Mouse (Mus musculus): ENCODE measurements around the gene Rgcc.
A peak's percentile ranks its signal among the peaks of the same experiment; 100 is the strongest.

Gene Rgcc

DNA sequence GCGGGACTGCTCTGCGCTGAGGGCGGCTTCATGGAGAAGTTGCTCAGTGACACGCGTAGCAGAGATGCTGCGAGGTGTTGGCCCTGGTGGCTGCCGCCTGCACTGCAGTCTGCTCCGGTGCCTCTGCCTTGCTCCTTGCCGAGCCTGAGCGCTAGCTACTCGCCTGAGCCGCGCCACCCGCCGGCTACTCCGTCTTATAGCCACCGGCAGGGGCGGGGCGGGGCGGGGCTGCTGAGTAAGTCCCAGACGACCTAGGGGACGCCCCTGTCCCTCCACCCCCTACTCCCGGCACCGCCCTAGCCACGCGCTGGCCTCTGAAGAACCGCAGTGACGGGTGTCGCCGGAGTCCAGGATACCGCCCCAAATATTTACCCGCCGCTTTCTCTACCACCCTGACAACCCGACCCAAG, at the start of gene Rgcc:
Gene Rgcc (minus strand): TSS at position 180 of the 410 bp plus-strand sequence.
- peak; percentile 99 for DNase-seq (ENCODE audit: low spot score in 2 of 2)

DNA sequence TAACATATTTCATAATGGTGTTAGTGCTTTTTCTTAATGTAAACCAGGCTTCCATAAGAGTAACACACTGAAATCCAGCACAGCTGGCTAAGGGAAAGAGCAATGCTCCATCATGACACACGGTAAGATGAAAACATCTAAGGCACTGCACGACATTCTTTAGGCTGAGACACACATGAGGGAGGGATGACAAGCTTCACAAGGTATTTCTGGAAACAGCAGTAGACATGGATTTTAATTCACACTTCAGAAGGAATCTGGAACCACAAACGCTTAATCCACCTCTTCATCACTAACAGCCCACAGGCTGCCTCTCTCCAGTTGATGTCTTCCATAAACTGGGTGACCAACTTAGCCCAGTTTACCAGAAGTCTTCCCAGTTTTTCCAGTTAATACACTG, 44.9 kb upstream of the Rgcc start:
- DNase-seq (ENCODE audit: low spot score in 2 of 2): no peak

DNA sequence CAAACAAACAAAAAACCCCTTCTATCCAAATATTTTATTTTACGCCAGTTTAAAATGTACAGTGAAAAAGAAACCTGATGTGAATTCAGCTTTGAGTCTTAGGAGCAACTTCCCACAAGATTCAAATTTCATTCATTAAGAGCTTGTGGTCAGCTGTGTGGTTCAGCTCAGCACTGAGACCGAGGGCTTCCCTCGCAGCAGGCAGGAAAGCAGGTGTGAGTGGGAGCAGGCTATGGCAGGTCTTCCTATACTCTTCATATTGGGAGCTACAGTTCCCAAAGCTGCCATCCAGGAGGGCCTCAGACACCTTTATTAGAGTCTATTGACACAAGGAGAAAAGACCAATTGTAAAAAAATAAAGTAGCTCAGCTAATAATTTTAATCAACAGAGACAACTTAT, 34.2 kb upstream of the Rgcc start:
- no peak for DNase-seq (ENCODE audit: low spot score in 2 of 2)

DNA sequence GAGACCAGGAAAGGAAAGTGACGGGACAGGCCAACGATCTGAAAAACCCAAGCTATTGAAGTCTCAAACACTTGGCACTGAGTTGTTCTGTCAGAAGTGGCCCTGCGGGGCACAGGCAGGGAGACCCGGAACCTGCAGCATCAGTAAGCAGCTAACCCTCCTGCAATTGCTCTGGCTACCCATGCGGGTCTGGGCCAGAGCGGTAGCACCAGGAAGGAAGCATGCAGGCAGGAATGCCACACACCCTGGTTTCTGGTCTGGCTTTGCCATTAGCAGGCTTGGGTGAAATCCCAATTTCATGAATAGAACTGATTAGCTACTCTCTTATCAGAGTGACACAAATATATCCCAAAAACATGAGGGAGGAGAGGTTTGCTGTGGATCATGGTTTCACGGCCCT, 30.5 kb upstream of the Rgcc start:
- no peak for DNase-seq (ENCODE audit: low spot score in 2 of 2)

DNA sequence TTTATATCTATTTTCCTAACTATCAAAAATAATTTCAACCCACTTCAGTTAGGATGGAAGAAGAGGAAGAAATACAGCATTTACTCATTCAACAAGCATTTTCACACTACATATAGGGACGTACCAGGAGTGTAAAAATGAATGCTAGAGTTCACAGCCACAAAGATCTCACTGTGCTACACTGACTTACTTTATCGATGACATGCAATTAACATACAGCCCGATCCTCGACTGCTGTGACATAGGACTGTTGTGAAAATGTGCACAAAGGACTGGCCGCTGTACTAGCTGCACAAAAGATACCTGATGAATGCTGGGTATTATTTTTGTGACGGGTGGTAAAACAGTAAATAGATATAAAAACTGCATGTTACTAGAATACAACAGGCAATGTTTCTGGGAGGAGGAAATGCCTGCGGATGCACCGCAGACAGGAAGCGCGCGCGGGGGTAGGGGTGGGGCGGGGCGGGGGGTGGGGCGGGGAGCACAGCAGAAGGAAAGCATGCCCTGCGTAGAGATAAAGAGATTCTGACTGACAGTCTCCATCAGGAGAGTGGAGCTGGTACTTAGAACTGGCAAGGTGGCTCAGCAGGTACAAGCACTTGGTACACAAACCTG, 29.6 kb upstream of the Rgcc start:
- DNase-seq (ENCODE audit: low spot score in 2 of 2): no peak

DNA sequence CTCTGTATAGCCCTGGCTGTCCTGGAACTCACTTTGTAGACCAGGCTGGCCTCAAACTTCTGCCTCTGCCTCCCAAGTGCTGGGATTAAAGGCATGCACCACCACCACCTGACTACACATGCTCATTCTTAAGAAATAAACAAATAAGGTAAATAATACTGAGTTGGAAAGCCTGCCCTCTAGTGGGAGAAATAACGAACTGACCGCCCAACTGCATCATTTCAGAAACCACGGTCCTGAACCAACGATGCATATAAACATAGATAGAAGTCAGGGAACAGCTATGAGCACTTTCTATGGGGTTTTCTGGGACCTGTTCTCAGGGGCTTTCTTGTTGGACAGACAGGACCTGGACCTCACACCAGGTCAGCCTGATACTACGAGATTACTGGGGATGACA, 25.6 kb upstream of the Rgcc start:
- peak in 1 of 2 experiments; percentile 21 for DNase-seq (ENCODE audit: low spot score in 2 of 2)

DNA sequence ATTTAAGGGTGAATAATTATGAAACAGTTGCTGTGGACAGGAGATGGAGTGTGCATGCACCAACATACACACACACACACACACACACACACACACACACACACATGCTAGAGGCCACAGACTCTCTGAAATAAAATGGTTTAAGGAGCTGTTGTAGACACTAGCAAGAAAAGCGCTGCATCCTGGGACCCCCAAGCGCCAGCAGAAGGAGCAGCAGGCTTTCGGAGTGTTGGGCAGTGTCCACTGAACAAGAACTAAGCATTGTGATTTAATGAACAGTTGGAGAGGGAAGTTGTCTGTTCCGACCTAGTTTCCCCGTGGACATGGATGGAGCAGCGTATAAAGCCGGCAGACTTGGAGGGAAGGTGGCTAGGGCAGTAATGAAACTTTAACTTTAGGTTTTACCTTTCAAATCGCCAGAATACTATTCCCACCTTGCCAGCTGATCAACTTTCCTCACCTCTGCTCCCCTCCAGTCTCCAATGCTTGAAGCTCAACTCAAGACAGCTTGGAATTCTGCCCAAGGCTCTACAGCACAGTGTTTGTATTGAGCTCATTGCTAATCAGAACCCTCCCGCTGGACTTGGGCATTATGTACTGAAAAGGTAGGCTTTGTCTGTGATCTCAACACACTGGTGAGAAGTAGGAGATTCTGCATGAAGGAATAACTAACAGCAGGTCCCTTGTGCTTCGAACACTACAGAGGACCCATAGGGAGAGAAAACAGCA, 22.8 kb upstream of the Rgcc start:
- DNase-seq (ENCODE audit: low spot score in 2 of 2): no peak

DNA sequence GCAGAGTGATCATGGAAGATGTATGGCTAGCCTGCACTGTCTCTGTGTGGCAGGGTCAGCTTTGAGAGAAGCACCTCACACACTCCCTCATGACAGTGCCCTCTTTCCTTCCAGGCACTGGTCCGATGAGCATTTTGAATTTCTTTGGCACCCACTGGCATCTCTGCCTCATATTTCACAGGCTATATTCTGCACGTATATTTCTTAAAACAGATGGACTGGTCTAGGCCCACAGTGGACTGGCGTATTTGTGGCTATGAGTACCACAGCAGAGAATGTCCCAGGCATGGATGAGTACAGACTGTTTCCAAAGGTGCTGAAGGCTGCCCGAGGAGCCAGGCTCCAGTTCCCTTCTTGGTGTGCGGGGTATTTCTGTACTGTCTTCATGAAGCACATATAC, 20.4 kb upstream of the Rgcc start:
- DNase-seq (ENCODE audit: low spot score in 2 of 2): no peak

DNA sequence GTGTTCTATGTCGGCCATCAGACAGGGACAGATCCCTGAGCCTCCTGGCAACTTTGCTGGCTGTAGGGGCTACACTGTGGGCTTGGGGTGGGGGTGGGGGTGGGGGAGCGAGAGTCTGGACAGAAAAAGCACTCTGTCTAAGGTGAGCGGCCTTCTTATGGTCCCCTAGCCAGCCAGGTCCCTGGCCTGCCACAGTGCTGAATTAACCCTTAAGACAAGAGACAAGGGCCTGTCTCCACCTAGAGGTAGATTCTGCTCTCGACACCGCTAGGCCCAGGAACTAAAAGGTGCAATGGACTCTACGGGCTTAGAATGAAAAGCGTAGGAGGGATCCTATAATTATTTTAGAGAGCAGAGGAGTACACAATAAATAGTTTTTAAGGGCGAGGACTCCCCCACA, 19.7 kb upstream of the Rgcc start:
- DNase-seq (ENCODE audit: low spot score in 2 of 2): no peak

DNA sequence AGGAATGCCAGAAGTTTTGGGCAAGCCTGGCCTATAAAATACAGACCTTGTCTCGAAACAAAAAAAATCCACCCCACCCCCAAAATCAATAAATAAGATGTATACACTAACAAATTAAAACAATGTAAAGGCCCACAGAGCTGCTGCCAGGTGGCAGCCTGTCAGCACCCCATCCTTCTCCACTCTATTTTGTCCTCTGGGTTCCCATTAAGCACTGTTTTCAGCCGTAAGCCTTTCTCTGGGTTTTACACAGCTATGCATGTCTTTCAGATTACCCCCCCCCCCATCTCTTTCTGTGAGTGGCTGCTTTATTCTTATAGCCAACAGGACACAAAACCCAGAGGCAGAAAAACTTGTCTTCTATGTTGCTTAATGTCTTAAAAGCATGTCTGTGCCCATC, 16.2 kb upstream of the Rgcc start:
- no peak for DNase-seq (ENCODE audit: low spot score in 2 of 2)

DNA sequence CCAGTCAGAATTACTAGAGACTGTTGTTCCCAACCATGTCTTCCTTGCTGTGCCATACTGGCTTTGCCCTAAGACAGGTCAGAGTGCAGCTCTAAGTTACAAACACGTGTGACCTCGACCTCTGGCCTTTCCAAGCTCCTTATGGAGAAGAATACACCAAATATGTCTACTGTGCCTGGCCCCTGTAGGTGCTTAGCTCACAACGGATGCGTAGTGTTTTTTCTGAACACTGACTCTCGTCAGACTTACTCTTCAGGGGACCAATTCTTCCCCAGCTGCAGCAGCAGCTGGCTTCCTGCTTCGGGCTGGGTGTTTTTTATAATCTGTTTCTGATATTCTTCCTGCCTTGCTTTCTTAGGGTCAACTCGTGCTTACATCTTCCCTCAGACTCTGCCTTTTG, 14.4 kb upstream of the Rgcc start:
- no peak for DNase-seq (ENCODE audit: low spot score in 2 of 2)

DNA sequence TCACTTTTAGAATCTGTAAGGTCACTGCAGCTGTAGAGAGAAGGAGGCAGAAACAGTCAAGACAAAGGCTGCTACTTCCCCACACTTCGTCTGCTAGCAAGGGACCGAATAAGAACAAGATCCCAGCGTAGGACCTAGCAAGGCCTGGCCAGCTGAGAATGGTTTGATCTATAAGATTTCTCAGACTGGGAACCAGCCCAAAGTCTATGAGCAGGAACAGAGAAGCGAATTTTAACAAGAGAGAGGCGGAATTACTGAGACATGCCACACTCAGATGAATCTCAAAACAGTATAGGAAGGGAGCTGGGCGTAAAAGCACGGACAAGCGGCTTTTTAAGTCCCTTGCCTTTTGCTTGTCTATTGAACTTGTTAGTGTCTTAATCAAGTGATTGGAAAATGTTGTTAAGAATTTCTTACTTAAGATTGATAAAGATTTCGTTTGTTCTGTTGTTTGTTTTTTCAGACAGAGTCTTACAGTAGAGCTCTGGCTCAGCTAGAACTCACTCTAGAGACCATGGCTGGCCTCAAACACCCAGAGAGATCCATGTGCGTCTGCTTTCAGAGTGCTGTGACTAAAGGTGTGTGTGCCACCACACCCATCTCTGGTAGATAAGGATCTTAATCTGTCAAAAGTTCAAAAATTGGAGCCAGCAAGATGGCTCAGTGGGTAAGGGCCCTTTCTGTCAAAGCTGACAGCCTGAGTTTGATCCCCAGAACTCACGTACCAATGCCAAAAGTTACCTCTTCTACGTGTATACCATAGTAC, 13.0 kb upstream of the Rgcc start:
- DNase-seq (ENCODE audit: low spot score in 2 of 2): no peak

DNA sequence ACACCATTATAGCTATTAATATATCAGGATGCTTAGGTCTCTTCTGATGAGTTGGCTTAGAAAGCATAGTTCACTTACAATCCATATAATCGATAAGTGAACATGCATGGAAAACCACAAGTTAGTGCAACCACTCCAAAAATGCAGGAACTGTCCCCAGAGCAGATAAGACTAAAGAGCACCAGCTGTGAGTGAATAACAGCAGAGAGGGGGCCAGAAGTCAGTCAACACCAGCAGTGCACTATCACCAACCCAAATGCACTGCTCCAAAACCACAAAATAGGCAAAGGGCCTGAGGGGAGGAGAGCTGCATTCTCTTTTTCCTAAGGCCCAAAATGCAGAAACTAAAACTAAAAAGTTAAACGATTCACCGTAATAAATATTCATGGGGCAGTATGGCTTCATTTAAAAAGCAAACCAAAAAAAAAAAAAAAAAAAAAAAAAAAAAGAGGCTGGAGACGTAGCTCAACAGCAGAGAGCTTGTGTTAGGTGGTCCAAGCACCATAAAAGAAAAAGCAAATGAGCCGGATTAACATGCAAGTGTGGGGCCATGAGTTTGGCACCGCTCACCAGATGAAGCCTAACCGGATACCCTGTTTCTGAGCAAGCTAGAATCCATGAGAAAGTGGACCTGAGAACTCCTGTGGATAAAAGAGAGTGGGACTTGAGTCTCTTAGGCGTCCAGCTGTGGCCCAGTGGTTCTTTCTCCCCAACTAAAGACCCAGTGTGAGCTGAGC, 12.2 kb upstream of the Rgcc start:
- no peak for DNase-seq (ENCODE audit: low spot score in 2 of 2)

DNA sequence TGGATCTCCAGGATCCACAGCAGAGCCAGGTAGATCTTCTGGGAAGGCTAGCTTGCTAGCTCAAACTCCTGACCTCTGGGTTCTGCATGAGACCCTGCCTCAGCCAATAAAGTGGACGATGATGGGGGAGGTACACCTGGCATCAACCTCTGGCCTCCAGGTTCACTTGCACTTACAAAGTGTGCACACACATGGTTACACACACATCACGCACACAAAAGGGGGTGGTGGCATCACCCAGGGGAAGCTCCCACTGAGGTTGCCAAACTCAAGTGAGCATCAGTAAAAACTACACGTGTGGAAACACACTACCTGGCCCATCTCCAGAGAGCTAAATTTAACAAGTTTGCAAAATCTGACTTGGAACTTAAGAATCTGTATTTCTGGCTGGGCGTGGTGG, 11.3 kb upstream of the Rgcc start:
- no peak for DNase-seq (ENCODE audit: low spot score in 2 of 2)

DNA sequence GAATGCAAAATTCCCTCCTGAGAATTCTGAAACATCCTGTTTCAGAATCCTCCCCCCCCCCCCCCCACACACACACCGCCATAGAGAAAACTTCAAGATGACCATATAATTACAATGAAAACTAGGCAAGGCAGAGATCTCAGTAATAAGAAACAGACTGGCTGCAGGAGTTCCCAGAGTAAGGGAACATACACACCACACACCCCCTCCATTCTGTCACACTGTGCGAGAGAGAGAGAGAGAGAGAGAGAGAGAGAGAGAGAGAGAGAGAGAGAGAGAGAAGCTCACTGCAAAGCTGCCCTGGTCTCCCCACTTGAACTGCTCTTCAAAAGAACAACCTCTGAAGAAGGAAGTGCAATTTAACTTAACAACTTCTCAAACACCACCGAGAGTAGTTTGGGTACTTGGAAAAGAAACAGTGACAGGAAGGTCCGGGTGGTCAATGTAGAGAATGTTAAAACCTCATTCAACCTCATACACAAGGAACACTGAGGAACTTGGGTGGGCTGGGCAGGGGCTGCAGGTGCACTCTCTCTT, 10.5 kb upstream of the Rgcc start:
- DNase-seq (ENCODE audit: low spot score in 2 of 2): no peak

DNA sequence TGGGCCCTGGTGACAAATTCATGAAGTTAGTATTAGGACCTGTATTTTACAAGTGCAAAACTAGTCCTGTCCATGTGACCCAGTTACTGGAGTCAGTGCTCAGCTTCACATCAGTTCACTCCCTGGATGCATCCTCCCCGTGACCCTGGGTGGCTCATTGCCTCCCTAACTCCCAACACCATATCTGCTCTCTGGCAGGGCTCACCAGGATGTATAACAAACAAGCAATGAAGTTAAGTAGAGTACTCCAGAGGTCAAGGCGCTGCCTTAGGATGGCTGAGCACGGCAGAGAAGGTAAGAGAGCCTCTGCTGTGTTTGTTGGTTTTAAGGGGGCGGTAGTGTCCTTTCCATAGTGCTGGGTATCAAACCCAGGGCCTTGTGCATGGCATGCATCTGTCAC, 7.7 kb upstream of the Rgcc start:
- DNase-seq (ENCODE audit: low spot score in 2 of 2): no peak

DNA sequence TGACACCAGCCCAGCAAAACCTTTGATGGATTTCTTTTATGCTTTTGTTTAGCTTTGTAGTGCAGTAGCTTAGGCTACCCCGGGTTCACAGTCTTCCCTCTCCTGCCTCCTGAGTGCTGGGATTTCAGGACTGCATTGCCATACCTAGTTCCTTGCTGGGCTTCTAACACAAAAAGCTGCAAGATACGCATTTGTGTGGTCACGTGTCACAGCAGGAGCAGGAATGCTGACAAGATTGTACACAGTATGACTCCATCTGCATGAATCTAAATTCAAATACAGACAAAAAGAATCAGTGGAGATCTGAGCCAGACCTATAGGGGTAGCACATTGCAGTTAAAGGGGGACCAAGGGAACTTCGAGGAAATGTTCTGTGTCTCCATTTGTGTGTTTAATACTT, 6.9 kb upstream of the Rgcc start:
- DNase-seq (ENCODE audit: low spot score in 2 of 2): no peak

DNA sequence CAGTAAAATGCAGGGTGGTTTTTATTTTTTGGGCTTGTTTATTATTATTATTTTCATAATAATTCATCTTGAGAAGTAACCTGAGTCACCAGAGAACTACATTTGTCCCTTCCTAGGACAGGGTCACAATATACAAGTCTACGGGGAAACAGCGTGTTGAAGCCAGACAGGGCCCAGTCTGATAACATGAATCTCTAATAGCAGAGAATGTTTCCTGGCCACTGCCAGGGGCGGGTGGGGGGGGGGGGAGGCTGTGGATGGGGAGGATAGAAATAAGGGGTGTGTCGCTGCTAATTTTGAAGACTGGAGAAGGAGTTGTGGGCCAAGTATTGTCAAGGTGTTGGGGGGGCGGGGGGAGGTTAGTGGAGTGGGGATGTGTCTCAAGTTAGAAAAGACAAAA, 6.5 kb upstream of the Rgcc start:
- no peak for DNase-seq (ENCODE audit: low spot score in 2 of 2)

DNA sequence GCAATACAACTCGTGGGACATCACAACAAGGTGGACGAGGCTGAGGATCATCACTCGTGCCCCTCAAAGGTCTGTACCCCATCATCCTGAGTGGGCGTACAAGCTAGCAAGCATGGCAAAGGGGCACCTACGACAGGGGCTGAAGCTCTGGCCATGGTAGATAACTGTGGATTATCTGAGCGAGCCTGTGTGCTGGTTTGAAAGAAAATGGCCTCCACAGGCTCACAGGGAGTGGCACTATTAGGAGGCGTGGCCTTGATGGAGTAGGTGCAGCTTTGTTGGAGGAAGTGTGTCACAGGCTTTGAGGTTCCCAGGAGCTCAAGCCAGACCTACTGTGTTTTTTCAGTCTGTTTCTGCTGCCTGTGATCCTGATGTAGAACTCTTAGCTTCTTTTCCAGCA, 5.7 kb upstream of the Rgcc start:
- no peak for DNase-seq (ENCODE audit: low spot score in 2 of 2)

DNA sequence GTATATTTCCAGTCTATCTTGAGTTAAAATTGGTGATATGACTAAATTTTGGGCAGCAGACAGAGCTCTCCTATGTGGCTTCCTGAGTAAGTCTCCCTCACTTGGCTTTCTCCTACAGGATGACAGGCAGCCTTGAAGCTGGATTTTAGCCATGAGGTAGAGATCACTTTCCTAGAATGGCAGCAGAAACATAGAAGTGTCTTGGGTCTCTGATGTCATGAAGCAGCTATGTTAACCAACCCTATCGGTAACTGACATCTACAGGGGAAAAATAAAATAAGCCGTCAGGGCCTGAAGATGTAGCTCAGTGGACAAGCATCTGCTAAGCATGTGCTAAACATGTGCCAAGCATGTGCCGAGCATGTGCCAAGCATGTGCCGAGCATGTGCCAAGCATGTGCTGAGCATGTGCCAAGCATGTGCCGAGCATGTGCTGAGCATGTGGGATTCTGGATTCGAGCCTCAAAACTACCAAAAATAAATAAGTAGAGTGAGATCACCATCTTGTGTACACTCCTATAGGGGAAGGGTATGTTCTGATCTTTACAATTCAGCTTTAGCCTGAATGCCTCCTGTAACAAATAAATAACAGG, 3.5 kb upstream of the Rgcc start:
- no peak for DNase-seq (ENCODE audit: low spot score in 2 of 2)

DNA sequence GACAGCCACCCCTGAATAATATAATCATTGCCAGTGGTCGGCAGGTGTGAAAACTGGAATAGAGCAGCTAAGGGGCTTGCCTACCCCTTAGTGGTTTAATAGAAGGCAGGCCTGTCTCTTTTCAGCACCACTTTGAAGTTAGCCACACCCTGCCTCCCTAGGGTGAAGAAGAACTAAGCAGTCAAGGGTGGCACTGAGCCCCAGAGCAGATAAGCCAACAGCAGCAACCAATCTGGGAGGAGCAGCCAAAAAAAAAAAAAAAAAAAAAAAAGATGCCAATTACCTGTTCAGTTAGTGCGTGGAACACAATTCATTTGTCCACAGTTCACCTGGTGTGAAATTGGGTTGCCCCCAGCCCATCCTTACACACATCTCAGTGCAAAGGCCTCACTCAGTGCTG, 1.7 kb upstream of the Rgcc start:
- DNase-seq (ENCODE audit: low spot score in 2 of 2): no peak

Data from spleen, postnatal 14 days (tissue).